Mouse (Mus musculus): Measurements from ENCODE around the gene Cep57l1.

Cep57l1 gene

GRCm38 (mm10) chr10:41737245-41737644 is 72.4 kb downstream of the Cep57l1 start:
- DNase-seq (ENCODE audit: low spot score) = no peak

- DNase-seq (ENCODE audit: low spot score) = no peak
Measured at GRCm38 (mm10) chr10:41735398-41735797, 74.3 kb downstream of the Cep57l1 start.

GRCm38 (mm10) chr10:41733214-41733613 is 76.5 kb downstream of the Cep57l1 start:
- no peak for DNase-seq (ENCODE audit: low spot score)

- DNase-seq (ENCODE audit: low spot score) = no peak
Measured at GRCm38 (mm10) chr10:41731932-41732331, 77.7 kb downstream of the Cep57l1 start.

DNA sequence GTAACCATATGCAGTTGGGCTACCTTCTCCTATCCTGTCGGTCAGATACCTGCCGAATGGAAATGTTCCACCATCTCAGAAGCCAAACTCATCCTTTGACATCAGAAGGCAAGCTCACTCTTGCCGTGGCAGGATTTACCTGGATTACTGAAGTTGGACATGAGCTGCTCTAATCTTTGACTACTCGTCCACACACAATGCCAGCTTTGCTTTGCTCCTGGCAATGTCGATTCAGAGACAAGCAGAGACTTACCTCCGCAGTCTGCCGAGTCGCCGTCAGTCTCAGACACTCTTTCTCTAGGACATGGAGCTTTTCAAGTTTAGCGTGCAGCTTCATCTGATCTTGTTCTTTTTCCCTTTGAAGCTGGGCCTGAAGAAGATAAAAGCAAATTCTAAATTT is 78.9 kb downstream of the Cep57l1 start:
- no peak for DNase-seq (ENCODE audit: low spot score)

- no peak for DNase-seq (ENCODE audit: low spot score)
Measured at GRCm38 (mm10) chr10:41726215-41726614, 83.5 kb downstream of the Cep57l1 start.

GRCm38 (mm10) chr10:41719587-41719986 is 90.1 kb downstream of the Cep57l1 start:
- DNase-seq (ENCODE audit: low spot score) = no peak

DNA sequence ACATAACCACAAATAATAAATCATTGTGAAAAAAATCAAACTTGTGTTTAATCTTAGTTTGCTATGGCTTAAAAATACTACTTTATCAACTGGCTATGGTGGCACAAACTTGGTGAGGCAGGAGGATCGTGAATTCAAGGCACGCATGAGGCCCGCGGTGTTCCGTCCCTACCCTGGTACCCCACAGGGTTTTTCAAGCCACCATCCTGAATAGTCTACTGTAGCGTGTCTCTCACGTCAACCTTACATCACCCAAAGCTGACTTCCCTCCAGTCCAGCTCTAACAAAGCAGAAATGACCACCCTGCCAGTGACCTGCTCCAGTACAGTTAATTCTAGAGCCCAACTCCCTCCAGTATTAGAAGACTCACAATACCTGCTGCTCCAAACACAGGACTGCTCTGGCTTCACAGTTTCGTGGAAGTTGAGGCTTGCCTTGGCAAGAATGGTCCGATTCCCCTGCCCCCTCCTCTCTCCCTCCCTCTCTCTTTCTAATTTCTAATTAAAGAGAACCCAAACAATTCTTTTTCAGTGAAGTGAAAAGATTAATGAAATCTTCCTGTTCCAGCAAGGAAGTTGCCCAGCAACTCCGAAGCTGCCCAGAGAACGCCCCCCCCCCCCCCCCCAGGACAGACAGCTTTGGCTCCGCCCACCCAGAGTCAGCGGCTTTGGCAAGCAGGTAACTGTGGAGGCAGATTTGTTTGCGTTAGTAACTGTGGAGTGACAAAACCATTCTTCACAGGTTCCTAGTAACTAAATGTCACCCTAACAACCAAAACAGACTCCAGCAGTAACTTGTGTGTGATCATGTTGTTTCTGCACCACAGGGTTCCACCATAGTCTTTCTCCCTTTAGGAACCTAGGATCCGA is 93.4 kb downstream of the Cep57l1 start, which contains the start of gene Ccdc162:
TSS of gene Ccdc162 (minus strand) at position 606 of the 869 bp plus-strand sequence.
- DNase-seq (ENCODE audit: low spot score) = no peak

DNA sequence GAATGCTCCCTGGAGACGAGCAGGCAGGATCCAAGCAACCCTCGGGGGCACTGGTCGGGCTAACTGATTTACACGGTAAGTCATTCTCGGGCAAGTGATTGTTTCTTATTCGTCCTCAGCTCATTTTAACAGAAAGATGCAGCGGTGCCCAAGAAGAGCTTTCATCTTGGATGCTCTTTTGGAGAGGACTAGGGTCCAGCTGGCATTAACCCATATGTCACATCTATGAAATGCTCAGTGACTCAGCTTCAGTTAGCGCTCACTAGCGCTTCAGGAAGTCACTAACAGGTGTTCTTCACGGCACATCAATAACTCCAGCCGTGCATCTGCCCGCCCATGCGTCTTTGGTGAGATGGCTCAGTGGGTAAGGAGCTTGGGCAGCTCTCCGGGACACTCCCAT is 94.1 kb downstream of the Cep57l1 start:
- DNase-seq (ENCODE audit: low spot score) = no peak

DNA sequence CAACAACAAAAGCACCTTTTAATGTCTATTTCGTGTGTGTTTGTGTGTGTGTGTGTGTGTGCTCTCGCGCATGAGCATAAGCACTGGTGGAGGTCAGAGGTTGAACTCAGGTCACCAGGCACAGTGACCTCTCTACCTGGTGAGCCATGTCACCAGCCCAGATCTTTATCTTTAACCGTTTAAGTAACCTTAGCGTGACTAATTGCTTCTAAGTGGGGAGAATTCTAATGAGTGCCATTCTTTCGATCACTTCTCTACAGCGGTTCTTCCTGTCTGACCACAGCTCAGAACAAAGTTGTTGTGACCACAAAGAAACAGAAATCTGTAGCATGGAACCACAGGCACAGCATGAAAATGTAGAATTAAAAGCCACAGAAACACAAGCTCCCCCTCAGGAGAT is 98.2 kb downstream of the Cep57l1 start:
- no peak for DNase-seq (ENCODE audit: low spot score)

DNA sequence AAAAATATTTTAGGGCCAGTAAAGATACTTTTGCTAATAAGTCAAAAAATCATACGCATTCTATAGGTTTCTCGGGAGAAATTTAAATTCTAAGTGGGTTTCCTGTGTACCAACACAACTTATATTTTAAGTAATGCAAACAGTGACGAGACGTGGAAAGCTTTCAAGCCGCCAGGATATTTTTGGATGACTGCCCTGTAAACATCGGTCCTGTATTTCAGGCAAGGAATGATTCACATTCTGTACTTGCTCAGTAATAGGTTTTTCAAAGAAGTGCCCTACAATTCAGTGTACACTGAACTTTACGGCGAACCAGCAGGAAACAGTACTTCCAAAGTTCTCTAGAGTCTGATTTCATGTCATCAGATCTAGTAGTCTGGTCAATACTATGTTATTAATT is 98.9 kb downstream of the Cep57l1 start:
- no peak for DNase-seq (ENCODE audit: low spot score)

DNA sequence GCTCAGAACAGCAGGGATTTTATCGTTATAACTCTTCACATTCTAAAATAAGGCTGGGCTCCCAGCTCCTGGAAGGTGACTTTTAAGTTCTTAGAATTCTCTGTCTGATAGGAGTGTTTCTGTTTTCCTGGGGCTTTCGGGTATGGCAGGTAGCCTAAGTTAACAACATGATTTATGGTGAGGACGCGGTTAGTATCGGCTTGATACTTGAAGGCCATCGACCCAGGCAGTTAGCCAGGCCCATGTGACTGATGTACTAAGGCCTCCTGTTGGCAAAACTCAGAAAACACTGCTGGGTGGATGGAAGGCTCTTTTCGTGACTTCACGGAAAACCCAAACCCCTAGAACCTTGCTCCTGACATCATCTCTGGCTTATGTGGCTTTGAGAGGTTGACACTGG is 100.3 kb downstream of the Cep57l1 start:
- no peak for DNase-seq (ENCODE audit: low spot score)

DNA sequence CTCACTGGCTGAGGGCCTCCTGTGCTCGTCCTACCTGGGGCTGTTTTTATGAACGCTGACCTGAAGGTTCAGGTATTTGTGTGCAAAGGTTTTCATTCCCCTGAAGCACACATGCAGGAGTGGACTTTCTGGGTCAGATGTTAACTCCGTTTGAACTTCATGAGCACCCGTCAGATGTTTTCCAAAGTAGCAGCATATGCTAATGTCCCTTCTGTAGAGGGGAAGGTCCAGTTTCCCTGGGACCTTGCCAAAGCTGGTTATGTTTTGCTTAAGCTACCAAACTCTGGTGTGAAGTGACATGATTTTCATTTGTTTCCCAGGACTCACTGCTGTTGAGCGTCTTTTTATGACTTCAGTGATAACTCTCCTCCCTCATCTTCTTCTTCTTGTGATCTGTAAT is 110.0 kb downstream of the Cep57l1 start:
- DNase-seq (ENCODE audit: low spot score) = no peak

- no peak for DNase-seq (ENCODE audit: low spot score)
Measured at GRCm38 (mm10) chr10:41697040-41697439, 112.6 kb downstream of the Cep57l1 start.

DNA sequence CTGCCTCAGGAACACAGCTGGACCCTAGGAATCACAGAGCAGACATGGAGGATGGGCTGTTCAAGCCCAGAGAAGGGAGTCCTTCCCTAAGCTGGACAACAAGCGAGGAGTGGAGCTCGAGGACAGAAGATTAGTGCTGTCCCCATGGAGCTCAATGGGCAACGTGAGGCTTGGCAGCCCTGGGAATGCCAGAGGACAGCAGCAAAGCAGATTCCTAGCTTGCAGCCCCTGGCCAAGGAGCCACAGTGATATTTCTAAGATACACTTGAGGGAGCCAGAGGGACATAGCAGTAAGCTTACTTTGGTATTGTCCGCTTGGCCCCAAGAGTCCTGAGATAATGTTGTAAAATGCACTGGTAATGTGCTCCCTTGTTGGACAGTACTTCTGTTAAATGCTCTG is 118.7 kb downstream of the Cep57l1 start:
- DNase-seq (ENCODE audit: low spot score) = no peak

GRCm38 (mm10) chr10:41689941-41690887 is 119.5 kb downstream of the Cep57l1 start:
- DNase-seq (ENCODE audit: low spot score) = peak; percentile 64

GRCm38 (mm10) chr10:41684548-41684996 is 125.1 kb downstream of the Cep57l1 start:
- no peak for DNase-seq (ENCODE audit: low spot score)

DNA sequence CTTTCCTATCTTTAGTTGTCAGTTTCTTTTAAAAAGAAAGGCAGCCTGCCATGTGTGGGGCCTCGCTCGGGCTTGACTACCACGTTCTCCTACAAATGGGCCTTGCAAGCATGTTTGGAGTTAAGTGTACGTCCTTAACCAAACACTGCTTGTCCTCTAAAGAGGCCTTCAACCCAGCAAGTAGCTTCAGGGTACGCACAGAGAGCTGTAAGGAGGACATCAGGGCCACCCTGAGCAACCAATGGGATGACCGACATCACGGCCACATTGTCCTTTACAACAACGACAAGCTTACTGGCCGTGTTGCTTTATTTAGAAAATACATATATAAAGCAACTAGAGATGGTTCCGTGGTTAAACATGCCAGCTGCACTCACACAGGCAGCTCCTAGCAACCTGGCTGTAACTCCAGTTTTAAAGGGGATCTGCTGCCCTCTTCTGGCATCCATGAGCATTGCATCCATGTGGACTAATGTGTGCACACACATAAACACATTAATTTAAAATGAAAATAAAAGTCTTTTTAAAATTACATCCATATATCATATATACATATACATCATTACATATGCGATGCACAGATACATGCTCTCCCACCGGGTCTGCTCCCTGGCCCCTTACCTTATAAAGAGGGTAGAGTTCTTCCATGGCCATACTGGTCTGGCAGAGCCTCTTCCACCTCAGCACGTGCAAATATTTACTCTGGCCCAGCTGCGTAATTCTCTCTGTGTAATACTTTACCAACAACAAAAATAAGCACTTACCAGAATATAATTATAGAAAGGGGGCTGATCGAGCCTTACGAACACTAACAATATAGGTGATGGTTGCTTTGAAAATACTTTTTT is 126.9 kb downstream of the Cep57l1 start:
- peak; percentile 90 for DNase-seq (ENCODE audit: low spot score)

GRCm38 (mm10) chr10:41678746-41679360 is 130.8 kb downstream of the Cep57l1 start:
- peak; percentile 80 for DNase-seq (ENCODE audit: low spot score)

DNA sequence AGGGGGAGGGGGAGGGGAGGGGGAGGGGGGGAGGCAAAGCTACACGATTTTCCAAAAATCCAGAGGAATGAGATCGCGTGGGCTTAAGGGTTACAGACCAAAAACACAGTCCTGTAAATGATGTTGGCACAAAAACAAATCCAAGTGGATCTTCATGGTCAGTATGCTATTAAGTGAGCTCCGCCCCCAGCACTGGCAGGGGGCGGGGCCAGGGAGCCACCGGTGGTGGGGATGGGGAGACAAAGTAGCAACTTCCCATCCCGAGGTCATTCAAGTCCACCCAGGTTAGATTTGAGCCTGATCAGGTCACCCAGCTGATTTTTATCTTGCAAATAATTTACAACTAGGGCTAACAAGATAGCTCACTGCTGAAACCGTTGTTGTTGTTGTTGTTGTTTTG is 132.3 kb downstream of the Cep57l1 start:
- DNase-seq (ENCODE audit: low spot score) = no peak

GRCm38 (mm10) chr10:41676661-41677061 is 133.0 kb downstream of the Cep57l1 start:
- DNase-seq (ENCODE audit: low spot score) = no peak

Data from layer of hippocampus, adult 11-12 months (tissue).